Mouse (Mus musculus) E14TG2a.4 (cell line): ENCODE data around the gene Gm10775.

Experiments
- CTCF ChIP-seq: conservative IDR thresholded peaks from 2 replicates; pipeline ENCODE4 v1.5.1; 2014; ENCODE audit warnings: low read length
- NANOG ChIP-seq: IDR thresholded peaks from 2 replicates; pipeline ENCODE4 v1.6.1; 2014; ENCODE audit warnings: borderline replicate concordance, low read length, mixed read lengths

DNA sequence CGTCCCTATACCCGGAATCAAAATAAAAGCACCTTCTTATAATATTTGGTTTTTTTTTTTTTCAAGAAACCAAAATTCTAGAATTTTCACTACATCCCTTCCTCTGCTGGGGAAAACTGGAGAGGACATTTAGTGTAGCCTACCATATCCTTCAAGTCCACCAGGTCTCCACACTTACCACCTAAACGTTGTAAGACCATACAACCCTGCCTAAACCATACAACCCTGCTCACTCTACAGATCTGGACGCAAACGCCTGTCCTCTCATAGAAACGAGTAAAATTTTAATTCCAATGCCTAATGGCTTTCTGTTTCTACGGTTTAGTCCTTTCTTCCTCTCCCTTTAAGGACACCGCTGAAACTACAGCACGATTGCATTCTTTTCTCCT is 18.6 kb downstream of the Gm10775 start:
- TF ChIP-seq CTCF (no peak), NANOG (no peak)
